Mouse (Mus musculus) erythroid progenitor cell, adult 5-6 weeks (primary cell): Measurements from ENCODE around the gene Mettl14. TPM values are rescaled to one million over a fixed set of nuclear protein-coding genes. Genes with fewer than 3 reads are reported as not detected.

Experiments
- ATAC-seq: replicated peaks from 2 replicates; pipeline ENCODE4 v1.8.0; 2016; ENCODE audit warnings: moderate number of reproducible peaks, mild to moderate bottlenecking, moderate TSS enrichment, inconsistent platforms; ENCODE audit not compliant: poor library complexity, low FRiP score, severe bottlenecking
- total RNA-seq, 2 experiments: library from RNA; stranded (forward) in 1 of 2; stranded (reverse) in 1 of 2; fragments of 150-400 nt in 1 of 2; fragments of 186-747, 209-891 nt in 1 of 2; gene quantifications; 2 replicates each; pipeline versions ENCODE4 v1.2.3 to v1.2.4; 2015 to 2017; ENCODE audit warnings: low replicate concordance in 2 of 2

The Mettl14 gene
- 13.0 and 13.4 TPM in 2 replicates for total RNA-seq (2015; ENCODE audit: low replicate concordance)
- total RNA-seq (2017; ENCODE audit: low replicate concordance), result 19.1 and 22.5 TPM in 2 replicates

- ATAC-seq, result peak; percentile 100
These were observed at the start of gene Mettl14 for GRCm38 (mm10) chr3:123385486-123386156. Gene Mettl14 (minus strand): TSS chr3:123386108.

GRCm38 (mm10) chr3:123433362-123433761 is 47.5 kb upstream of the Mettl14 start:
- no peak for ATAC-seq

DNA sequence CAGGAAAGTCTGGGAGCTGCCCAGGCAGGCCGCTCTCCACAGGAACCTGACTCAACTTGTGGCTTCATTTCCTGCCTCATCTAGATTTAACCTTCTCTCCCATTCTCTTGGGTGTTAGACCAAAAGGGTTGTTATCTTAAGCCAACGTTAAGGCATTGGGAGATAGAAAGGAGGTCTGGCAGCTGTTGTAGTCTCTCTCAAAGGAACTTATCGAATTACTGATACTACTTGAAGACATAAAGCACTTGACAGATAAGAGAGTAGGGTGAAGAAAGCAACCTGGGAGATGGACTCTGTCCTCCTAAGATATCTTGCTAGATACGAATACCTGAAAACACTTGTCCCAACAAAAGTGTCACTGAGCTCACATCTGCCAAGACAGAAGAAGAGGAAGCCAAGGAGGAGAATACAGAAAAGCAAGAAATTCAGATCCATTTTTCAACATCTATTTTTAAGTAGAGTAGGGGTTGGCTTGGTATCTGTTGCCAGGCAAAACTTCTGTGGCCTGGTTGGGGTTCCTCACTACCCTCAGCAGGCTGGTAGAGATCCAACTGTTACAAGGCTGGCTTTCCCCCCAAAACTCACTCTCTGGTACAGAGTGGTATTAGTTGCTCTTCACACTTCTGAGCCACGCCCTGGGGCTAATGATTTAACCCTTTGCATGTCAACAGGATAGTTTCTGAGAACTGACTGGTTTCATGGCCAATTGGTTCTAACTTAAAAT is 46.2 kb upstream of the Mettl14 start:
- ATAC-seq, result no peak

- no peak for ATAC-seq
These were observed 43.9 kb upstream of the Mettl14 start for GRCm38 (mm10) chr3:123429597-123430458.

GRCm38 (mm10) chr3:123428005-123428404 is 42.1 kb upstream of the Mettl14 start:
- no peak for ATAC-seq

DNA sequence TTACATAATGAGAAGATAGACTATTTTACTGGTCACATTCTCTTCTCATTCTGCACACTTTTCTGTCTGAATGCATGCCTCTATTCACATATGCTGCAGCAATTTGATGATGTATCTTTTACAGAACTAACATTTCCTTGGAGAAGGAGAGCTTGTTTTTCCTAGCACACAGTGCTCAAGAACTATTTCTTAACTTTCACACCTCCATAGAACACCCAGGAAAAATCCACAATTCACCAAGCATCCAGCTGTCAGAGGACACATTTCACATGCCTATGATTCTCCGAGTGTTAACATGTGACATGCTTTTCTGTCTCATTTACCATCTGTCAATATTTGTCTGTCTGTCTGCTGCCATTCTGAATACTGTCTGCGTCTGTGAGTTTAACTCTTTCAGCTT is 39.7 kb upstream of the Mettl14 start:
- no peak for ATAC-seq

DNA sequence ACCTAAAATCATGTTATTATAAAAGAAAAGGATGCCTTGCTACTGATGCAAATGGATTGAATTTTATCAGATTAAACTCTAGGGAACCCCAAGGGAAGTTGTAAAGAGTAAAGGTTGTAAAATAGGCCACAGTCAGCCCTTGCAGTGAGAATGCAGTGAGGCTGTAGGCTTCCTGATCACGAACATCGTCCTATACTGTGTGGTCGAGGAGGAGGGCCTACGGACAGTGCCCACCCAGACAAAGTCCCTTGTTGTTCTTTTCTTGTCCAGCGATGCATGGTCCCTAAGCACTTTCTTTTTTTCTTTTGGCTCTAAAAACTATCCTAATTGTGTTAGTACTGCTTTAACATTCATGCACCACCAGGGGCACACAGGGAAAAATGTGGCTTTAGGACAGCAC is 27.3 kb upstream of the Mettl14 start:
- ATAC-seq, result no peak

- ATAC-seq, result no peak
These were observed 26.1 kb upstream of the Mettl14 start for GRCm38 (mm10) chr3:123411821-123412578.

DNA sequence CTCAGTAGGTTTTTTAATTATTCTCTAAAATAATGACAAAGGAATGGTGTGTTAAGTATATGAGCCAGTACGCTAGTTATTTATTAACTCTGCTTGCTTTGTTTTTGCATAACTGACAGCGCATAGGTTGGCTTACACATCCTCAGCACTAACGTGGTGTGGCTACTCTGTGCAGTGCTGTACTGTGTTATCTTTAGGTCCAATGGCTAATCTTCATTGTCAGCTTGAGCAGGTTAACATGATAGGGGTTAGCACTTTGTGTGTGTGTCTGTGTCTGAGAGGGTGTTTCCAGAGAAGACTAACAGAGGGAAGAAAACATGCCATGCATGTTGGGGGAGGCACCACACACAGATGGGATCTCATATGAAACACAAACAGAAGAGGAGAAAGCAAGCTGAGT is 19.0 kb upstream of the Mettl14 start:
- no peak for ATAC-seq

- no peak for ATAC-seq
These were observed 11.9 kb upstream of the Mettl14 start for GRCm38 (mm10) chr3:123397562-123398481.

- no peak for ATAC-seq
These were observed 9.7 kb upstream of the Mettl14 start for GRCm38 (mm10) chr3:123395611-123396010.

- no peak for ATAC-seq
These were observed 5.3 kb upstream of the Mettl14 start for GRCm38 (mm10) chr3:123391180-123391579.

DNA sequence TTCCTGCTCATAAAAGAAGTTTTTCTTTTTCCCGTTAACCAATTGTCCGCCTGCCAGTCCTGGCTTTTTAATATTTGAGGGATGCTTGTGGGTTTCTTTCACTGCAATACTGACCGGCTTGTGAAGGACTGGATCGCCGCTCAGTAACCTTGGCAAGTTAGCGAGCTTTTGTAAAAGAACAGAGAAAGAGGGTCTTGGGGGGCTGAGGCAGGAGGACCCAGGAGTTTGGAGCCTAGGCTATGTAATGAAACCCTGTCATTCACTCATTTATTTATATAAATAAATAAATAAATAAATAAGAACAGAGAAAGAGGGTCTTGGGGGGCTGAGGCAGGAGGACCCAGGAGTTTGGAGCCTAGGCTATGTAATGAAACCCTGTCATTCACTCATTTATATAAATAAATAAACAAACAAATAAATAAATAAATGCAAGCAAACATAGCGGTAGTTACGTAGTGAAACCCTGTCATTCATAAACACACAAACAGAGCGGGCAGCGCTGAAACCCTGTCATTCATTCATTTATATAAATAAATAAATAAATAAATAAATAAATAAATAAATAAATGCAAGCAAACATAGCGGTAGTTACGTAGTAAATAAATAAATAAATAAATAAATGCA is 361 bp upstream of the Mettl14 start:
- ATAC-seq, result peak; percentile 66

DNA sequence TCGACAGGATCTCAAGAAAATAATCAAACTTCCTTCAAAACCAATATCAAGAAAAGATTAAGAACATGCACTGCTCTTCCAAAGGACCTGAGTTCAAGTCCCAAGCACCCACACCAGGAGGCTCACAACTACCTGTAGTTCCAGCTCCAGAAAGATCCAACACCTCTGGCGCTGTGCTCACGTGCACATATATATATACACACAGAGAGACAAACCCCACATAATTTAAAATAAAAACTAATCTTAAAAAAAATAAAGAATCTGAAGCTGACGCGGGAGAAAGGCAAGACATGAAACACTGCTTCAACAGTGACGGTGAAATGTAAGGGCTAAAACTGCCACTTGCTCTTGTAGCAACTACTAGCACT is 806 bp downstream of the Mettl14 start:
- no peak for ATAC-seq

GRCm38 (mm10) chr3:123384435-123384834 is 1.5 kb downstream of the Mettl14 start:
- ATAC-seq, result no peak

DNA sequence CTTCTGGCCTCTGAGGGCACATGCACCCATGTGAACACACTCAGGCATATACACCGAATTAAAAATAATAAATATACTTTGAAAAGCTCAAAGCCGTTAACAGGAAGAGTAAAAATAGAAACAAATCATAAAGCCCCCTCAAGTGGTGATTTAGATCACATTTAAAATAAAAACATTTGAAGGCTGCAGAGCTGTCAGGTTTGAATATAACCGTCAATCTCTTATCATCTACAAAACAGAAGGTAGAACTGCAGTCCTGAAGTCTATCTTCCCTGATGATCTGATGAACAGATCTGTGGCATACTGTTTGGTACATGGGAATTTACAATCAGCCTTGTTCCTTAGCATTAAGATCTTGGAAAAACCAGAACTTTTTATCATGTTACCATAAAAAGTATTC is 9.3 kb downstream of the Mettl14 start:
- no peak for ATAC-seq

- peak; percentile 73 for ATAC-seq
These were observed 14.0 kb downstream of the Mettl14 start for GRCm38 (mm10) chr3:123371766-123372535.

DNA sequence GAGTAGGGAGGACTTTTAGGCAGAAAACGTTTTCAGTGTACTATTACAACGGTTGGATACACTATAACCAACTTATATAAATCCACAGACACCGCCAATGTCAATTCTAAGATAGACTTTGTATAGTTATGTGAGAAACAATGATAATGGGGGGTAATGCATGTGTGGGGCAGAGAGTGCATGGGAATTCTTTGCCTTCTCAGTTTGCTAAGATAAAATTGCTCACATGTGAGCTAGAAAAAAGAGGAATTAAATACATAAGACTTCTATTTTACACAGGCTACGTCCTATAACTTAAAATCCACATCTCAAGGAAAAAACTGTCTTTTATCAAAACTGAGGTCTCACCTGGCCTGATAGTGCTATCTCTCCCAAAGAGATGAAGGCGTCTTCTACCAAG is 15.0 kb downstream of the Mettl14 start:
- no peak for ATAC-seq
